Mouse (Mus musculus): Measurements from ENCODE around the gene Cir1. TPM values are rescaled to one million over a fixed set of nuclear protein-coding genes. Genes with fewer than 3 reads are reported as not detected.

Gene Cir1
- total and polyA plus RNA-seq, 2 experiments from 2014 or later: 3.3 to 25.2 TPM

DNA sequence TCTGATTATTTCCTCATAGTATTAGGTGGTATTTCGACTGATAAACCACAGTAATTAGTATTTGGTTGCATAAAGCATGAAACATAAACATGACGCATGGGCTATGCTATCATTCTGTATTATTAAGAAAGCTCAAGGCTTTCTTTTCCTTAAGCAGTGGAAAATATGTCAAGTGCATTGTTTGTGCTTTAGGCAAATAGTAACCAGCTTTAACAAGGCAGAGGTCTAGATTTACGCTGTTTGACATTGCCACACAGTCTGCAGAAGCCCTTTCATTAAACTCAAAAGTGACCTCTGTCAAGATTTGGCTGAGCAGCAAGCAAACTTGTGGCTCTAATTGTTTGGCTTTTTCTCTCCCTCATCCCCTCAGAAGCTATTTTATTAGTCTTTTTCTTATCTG lies 23.4 kb upstream of the Cir1 start:
- no peaks in the 10 kb centered on the region for H3K9me3 ChIP-seq (ENCODE audit: low read length)
- ATAC-seq (no peak), DNase-seq (ENCODE audit: low spot score) (no peak)
- WGBS: 95% methylated on average over 3 of the region's 3 CpGs
- H3K36me3 ChIP-seq (ENCODE audit: insufficient read depth, low read length): no peaks in the 10 kb centered on the region
- H3K27me3 ChIP-seq (ENCODE audit: insufficient read depth, low read length): no peaks in the 10 kb centered on the region
- H3K4me3 ChIP-seq (ENCODE audit: low read length): no peak overlapping the region
- no peak overlapping the region for H3K9ac ChIP-seq (replicated peaks; ENCODE audit: low read length)
- H3K4me2 ChIP-seq (ENCODE audit: low read depth, low read length): no peak overlapping the region
- no peak overlapping the region for H3K27ac ChIP-seq
- TF ChIP-seq CTCF (IDR thresholded peaks at IDR 0.05; ENCODE audit: low read depth): no peak
- H3K4me1 ChIP-seq (ENCODE audit: insufficient read depth, low read length): no peaks in the 10 kb centered on the region

DNA sequence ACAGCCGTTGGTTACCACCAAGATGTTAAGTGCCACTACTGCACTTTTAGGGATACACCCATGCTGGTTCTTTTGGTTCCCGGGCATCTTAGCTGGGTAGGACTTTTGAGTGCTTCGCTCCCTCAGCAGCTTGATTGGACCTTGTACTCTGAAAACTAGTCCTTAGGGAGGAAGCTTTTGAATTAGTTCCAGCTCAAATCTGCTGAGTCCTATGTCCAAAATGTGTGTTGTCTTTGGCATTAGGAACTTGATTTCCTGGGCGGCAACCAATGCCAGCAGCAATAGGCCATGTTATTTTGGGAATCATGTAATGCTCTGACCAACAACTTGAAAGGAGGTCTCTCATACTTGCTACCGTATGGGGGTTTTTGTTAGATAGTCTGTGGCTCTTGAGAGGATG lies 13.4 kb upstream of the Cir1 start:
- Histone ChIP-seq H3K4me3 (ENCODE audit: low read length) (no peak overlapping the region), H3K4me2 (ENCODE audit: low read depth, low read length) (no peak overlapping the region), H3K27me3 (ENCODE audit: insufficient read depth, low read length) (no peaks in the 10 kb centered on the region), H3K9me3 (ENCODE audit: low read length) (no peaks in the 10 kb centered on the region), H3K4me1 (ENCODE audit: insufficient read depth, low read length) (no peaks in the 10 kb centered on the region), H3K36me3 (ENCODE audit: insufficient read depth, low read length) (no peaks in the 10 kb centered on the region), H3K9ac (replicated peaks; ENCODE audit: low read length) (no peak overlapping the region), H3K27ac (no peak overlapping the region)
- 75% methylated on average over 5 of the region's 5 CpGs for WGBS
- no peak for ATAC-seq
- DNase-seq (ENCODE audit: low spot score): no peak
- no peak for TF ChIP-seq CTCF (IDR thresholded peaks at IDR 0.05; ENCODE audit: low read depth)

DNA sequence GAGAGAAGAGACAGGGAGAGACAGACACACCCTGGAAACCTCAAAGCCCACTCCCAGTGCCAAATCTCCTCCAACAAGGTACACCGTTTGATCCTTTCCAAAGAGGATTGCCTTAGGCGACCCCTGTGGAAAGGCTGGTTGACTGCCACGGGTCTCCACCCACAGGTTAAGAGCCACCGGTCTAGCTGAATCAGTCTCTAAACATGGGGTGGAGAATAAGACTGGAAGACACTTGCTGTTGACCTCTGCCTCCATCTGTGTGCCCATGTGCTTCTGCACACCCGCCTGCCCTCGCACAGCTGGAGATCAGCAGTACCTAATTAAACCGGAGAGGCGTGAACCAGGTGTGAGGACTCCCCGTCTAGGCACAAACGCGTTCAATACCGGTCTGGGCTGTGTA lies 10.5 kb upstream of the Cir1 start:
- no peak for TF ChIP-seq CTCF (IDR thresholded peaks at IDR 0.05; ENCODE audit: low read depth)
- Histone ChIP-seq H3K9me3 (ENCODE audit: low read length) (no peaks in the 10 kb centered on the region), H3K4me3 (ENCODE audit: low read length) (no peak overlapping the region), H3K4me1 (ENCODE audit: insufficient read depth, low read length) (no peaks in the 10 kb centered on the region), H3K27ac (no peak overlapping the region), H3K9ac (replicated peaks; ENCODE audit: low read length) (no peak overlapping the region), H3K36me3 (ENCODE audit: insufficient read depth, low read length) (0 out of 2 replicates have a peak, but pooled peaks cover 3% of the 10 kb centered on the region), H3K27me3 (ENCODE audit: insufficient read depth, low read length) (no peaks in the 10 kb centered on the region), H3K4me2 (ENCODE audit: low read depth, low read length) (no peak overlapping the region)
- 69% methylated on average over 12 of the region's 12 CpGs for WGBS
- DNase-seq (ENCODE audit: low spot score) (no peak), ATAC-seq (no peak)

DNA sequence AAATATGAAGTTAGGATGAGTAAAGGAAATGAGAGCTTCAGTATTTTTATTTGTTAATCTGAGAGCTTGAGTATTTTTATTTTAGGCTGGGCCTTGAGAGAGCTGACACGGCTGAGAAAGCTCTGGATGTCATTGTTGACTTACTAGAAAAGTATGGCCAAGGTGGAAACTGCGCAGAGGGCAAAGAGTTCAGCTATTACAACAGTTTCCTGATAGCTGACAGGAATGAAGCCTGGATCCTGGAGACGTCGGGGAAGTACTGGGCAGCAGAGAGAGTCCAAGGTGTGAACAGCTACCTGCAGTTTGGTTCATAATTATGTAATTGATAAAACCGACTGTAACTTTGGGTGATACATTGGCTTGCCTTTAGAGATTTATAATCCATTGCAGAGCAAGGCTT lies 6.7 kb upstream of the Cir1 start:
- Histone ChIP-seq H3K9ac (replicated peaks; ENCODE audit: low read length) (no peak overlapping the region), H3K27me3 (ENCODE audit: insufficient read depth, low read length) (no peaks in the 10 kb centered on the region), H3K36me3 (ENCODE audit: insufficient read depth, low read length) (0 out of 2 replicates have a peak, but pooled peaks cover 3% of the 10 kb centered on the region), H3K4me3 (ENCODE audit: low read length) (no peak overlapping the region), H3K27ac (no peak overlapping the region), H3K4me1 (ENCODE audit: insufficient read depth, low read length) (no peaks in the 10 kb centered on the region), H3K9me3 (ENCODE audit: low read length) (no peaks in the 10 kb centered on the region), H3K4me2 (ENCODE audit: low read depth, low read length) (no peak overlapping the region)
- no peak for DNase-seq (ENCODE audit: low spot score)
- TF ChIP-seq CTCF (IDR thresholded peaks at IDR 0.05; ENCODE audit: low read depth): no peak
- 91% methylated on average over 5 of the region's 5 CpGs for WGBS
- no peak for ATAC-seq

DNA sequence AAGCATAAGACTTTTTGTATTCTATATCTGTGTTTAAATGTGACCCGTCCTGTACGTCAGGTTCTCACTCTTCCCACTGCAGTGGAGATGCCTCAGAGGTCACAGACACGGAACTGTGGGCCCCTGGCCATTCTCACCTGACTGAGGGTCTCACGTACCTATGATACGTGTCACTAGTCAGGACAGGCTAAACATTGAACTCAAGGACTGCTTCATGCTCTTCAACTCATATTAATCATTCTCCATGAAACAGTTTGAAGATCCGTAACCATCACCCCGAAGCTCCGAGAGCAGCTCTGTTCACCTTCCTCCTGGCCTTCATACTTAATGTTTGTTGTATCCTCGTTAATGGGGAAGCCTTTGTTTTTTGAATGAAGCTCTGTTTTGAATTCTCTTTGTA lies 4.9 kb upstream of the Cir1 start:
- Histone ChIP-seq H3K9ac (replicated peaks; ENCODE audit: low read length) (no peak overlapping the region), H3K27ac (no peak overlapping the region)
- 94% methylated on average over 9 of the region's 9 CpGs for WGBS

DNA sequence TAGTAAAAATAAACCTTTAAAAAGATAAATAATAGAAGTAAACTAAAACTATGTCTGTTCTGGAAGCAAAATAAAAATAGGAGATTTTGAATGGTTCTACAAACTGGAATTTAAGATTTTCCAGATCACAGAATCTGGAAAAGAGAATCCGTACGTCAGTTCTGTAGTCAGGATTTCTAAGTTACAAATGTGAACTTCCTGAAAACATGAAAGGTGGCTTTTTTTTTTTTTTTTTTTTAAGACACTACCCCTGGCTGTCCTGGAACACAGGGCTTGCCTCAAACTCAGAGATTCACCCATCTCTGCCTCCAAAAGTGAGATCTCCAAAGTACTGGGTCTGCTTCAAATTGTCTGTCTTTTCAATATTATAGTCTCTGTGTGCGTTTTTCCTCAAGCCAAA lies 1.8 kb upstream of the Cir1 start:
- no peak overlapping the region for H3K27ac ChIP-seq
- no peaks in the 10 kb centered on the region for H3K9me3 ChIP-seq (ENCODE audit: low read length)
- ATAC-seq (no peak), DNase-seq (ENCODE audit: low spot score) (no peak)
- H3K4me2 ChIP-seq (ENCODE audit: low read depth, low read length): no peak overlapping the region
- no peaks in the 10 kb centered on the region for H3K27me3 ChIP-seq (ENCODE audit: insufficient read depth, low read length)
- H3K4me1 ChIP-seq (ENCODE audit: insufficient read depth, low read length): 0 out of 2 replicates have a peak, but pooled peaks cover 4% of the 10 kb centered on the region
- H3K9ac ChIP-seq (replicated peaks; ENCODE audit: low read length): no peak overlapping the region
- H3K4me3 ChIP-seq (ENCODE audit: low read length): no peak overlapping the region
- TF ChIP-seq CTCF (IDR thresholded peaks at IDR 0.05; ENCODE audit: low read depth): no peak
- H3K36me3 ChIP-seq (ENCODE audit: insufficient read depth, low read length): peaks cover 6% of the 10 kb centered on the region; the same call in 1 of the 2 replicates
- 90% methylated on average over 3 of the region's 3 CpGs for WGBS

More for the DNA sequence above, 4.9 kb upstream of the Cir1 start:
- no peak overlapping the region for H3K4me2 ChIP-seq (ENCODE audit: low read depth, low read length)
- ATAC-seq: no peak
- H3K36me3 ChIP-seq (ENCODE audit: insufficient read depth, low read length): 0 out of 2 replicates have a peak, but pooled peaks cover 3% of the 10 kb centered on the region
- no peak for TF ChIP-seq CTCF (IDR thresholded peaks at IDR 0.05; ENCODE audit: low read depth)
- no peak for DNase-seq (ENCODE audit: low spot score)
- H3K4me1 ChIP-seq (ENCODE audit: insufficient read depth, low read length): no peaks in the 10 kb centered on the region
- H3K9me3 ChIP-seq (ENCODE audit: low read length): no peaks in the 10 kb centered on the region
- no peaks in the 10 kb centered on the region for H3K27me3 ChIP-seq (ENCODE audit: insufficient read depth, low read length)
- H3K4me3 ChIP-seq (ENCODE audit: low read length): no peak overlapping the region

- Histone ChIP-seq H3K36me3 (ENCODE audit: insufficient read depth, low read length) (peaks cover 12% of the 10 kb centered on the region; the same call in 1 of the 2 replicates), H3K4me2 (ENCODE audit: low read depth, low read length) (peak overlapping the region; percentile 56), H3K9me3 (ENCODE audit: low read length) (no peaks in the 10 kb centered on the region), H3K27me3 (ENCODE audit: insufficient read depth, low read length) (no peaks in the 10 kb centered on the region), H3K4me3 (ENCODE audit: low read length) (peak overlapping the region; percentile 87), H3K27ac (peak overlapping the region; percentile 68), H3K4me1 (ENCODE audit: insufficient read depth, low read length) (0 out of 2 replicates have a peak, but pooled peaks cover 4% of the 10 kb centered on the region), H3K9ac (replicated peaks; ENCODE audit: low read length) (peak overlapping the region; percentile 64)
- peak; percentile 24 for DNase-seq (ENCODE audit: low spot score)
- TF ChIP-seq CTCF (IDR thresholded peaks at IDR 0.05; ENCODE audit: low read depth): no peak
- WGBS: 39% methylated on average over 14 of the region's 14 CpGs
- ATAC-seq: peak; percentile 45
Measured at GRCm38 (mm10) chr2:73313117-73313501, 608 bp upstream of the Cir1 start.

Measured in hindbrain, postnatal 0 days (tissue).